Comparison of ENCODE assay signal across 21 mouse cellular contexts in genomic region chr6:30021656-30022055, GRCm38 (mm10). TPM values are rescaled to one million over a fixed set of nuclear protein-coding genes. Genes with fewer than 3 reads are reported as not detected.
DNase-seq lines count a peak whose midpoint lies in the region; ATAC-seq lines count a peak whose summit lies in the region.
"Had no signal": no experiment of that assay in that cellular context is flagged by ENCODE, and none has a peak within 500 bp of the region (broad histone marks: within the 10 kb centered on the region; RNA-seq: fewer than 3 reads in every experiment).

No protein-coding gene starts in this region.

- ATAC-seq in forebrain, embryonic 12.5 days (ENCODE audit: low FRiP score), result no peak
- ATAC-seq: CD4-positive, CD25-positive, alpha-beta regulatory T cell, adult 4 months; lung, postnatal 0 days; midbrain, embryonic 13.5 days had no signal

- no peak overlapping the region for H3K4me2 ChIP-seq in forebrain, embryonic 12.5 days
- H3K4me2 ChIP-seq: heart, embryonic 11.5 days; hindbrain, embryonic 14.5 days; limb, embryonic 13.5 days; liver, embryonic 15.5 days; midbrain, embryonic 13.5 days; neural tube, embryonic 13.5 days had no signal

- no peaks in the 10 kb centered on the region for H3K36me3 ChIP-seq in forebrain, embryonic 12.5 days (replicated peaks)
- H3K36me3 ChIP-seq: forebrain, embryonic 10.5 days; limb, embryonic 13.5 days; liver, embryonic 15.5 days; midbrain, embryonic 13.5 days; neural tube, embryonic 13.5 days had no signal

- WGBS in forebrain, embryonic 12.5 days, result 65% methylated on average over 5 of the region's 5 CpGs

- H3K27ac ChIP-seq in forebrain, embryonic 12.5 days, result no peak overlapping the region
- H3K27ac ChIP-seq: forebrain, embryonic 10.5 days; gastrocnemius, adult 2 months; hindbrain, embryonic 14.5 days; limb, embryonic 13.5 days; liver, embryonic 15.5 days; midbrain, embryonic 13.5 days; neural tube, embryonic 13.5 days; stomach, postnatal 0 days had no signal

- no peaks in the 10 kb centered on the region for H3K4me1 ChIP-seq in forebrain, embryonic 12.5 days
- H3K4me1 ChIP-seq: midbrain, embryonic 13.5 days; neural tube, embryonic 13.5 days had no signal

- no peaks in the 10 kb centered on the region for H3K27me3 ChIP-seq in forebrain, embryonic 12.5 days
- H3K27me3 ChIP-seq: limb, embryonic 13.5 days; liver, embryonic 15.5 days; midbrain, embryonic 13.5 days; neural tube, embryonic 13.5 days had no signal

- DNase-seq in ovary, postnatal 36 days (ENCODE audit: low spot score), result peak; percentile 12
- no peak for DNase-seq in ovary, postnatal 10 days (ENCODE audit: low spot score)
- peak; percentile 50 for DNase-seq in NIH3T3 (ENCODE audit: low read depth)
- peak; percentile 69 for DNase-seq in adrenal gland, postnatal 10 days
- no peak for DNase-seq in gastrocnemius, postnatal 10 days
- no peak for DNase-seq in natural killer cell, adult 2 months (ENCODE audit: low spot score in 2 of 2)
- DNase-seq: cerebellum, adult 9-10 months; gastrocnemius, adult 2 months; heart, postnatal 14 days; kidney, adult 9 months had no signal

- no peaks in the 10 kb centered on the region for H3K9me3 ChIP-seq in forebrain, embryonic 12.5 days
- H3K9me3 ChIP-seq: forebrain, embryonic 10.5 days; limb, embryonic 13.5 days; liver, embryonic 15.5 days; midbrain, embryonic 13.5 days; neural tube, embryonic 13.5 days had no signal

- H3K4me3 ChIP-seq in forebrain, embryonic 12.5 days (replicated peaks), result no peak overlapping the region
- H3K4me3 ChIP-seq: forebrain, embryonic 10.5 days; gastrocnemius, adult 2 months; limb, embryonic 13.5 days; liver, embryonic 15.5 days; midbrain, embryonic 13.5 days; neural tube, embryonic 13.5 days had no signal

- no peak overlapping the region for H3K9ac ChIP-seq in forebrain, embryonic 12.5 days
- H3K9ac ChIP-seq: hindbrain, embryonic 14.5 days; limb, embryonic 13.5 days; liver, embryonic 15.5 days; midbrain, embryonic 13.5 days; neural tube, embryonic 13.5 days had no signal

RNA-seq across cellular contexts. Expression of gene Nrf1, which starts 26.1 kb away (rescaled TPM):
- 10 to 100 TPM; 22.0 to 25.5 TPM for total RNA-seq in adrenal gland, postnatal 10 days (2021)
- total RNA-seq in gastrocnemius, postnatal 10 days (2021), result 10 to 100 TPM; 13.8 to 19.4 TPM
- polyA plus RNA-seq in forebrain, embryonic 12.5 days (2016; fragmentation: Nextera tagmentation; extraction: Ambion mirVana), result 82.4 and 83.4 TPM in 2 replicates

Comparison
In these comparisons a context has a peak if more than half of its experiments do, and no peak if none do; other contexts are left out.
1. DNase-seq: peak in ovary, postnatal 36 days (single experiment), NIH3T3 (single experiment) and adrenal gland, postnatal 10 days (single experiment); none in ovary, postnatal 10 days (single experiment), gastrocnemius, postnatal 10 days (single experiment) and natural killer cell, adult 2 months (0 of 2).